Mouse (Mus musculus) embryo, embryonic 10.5 days (tissue): Measurements from ENCODE around the gene Tmem269.

Source experiments
- DNase-seq: peaks from one replicate; pipeline ENCODE4 v3.0.0-alpha.2; 2015; ENCODE audit warnings: low spot score

The Tmem269 gene

DNA sequence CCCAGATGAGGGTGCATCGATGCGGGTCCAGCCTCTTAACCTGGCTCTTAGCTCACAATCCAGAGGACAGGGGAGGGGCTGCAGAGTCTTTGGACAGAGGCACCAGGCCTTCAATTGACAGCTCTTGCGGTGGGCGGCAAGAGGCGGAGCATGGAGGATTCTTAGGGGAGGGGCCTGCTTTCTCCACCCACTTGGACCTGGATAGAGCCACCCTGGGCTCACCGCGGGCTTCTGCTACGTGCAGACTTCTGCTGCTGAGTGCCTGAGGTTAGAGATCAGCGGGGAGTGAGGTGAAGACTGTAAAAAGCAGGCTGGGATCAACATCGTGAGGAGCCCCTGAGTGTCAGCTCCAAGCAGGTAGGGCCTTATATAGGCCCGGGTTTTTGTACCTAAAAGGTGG lies at the start of gene Tmem269:
Gene Tmem269, minus strand, starts transcription at position 49 of the 400 bp plus-strand sequence.
- DNase-seq, result peak; percentile 44

DNA sequence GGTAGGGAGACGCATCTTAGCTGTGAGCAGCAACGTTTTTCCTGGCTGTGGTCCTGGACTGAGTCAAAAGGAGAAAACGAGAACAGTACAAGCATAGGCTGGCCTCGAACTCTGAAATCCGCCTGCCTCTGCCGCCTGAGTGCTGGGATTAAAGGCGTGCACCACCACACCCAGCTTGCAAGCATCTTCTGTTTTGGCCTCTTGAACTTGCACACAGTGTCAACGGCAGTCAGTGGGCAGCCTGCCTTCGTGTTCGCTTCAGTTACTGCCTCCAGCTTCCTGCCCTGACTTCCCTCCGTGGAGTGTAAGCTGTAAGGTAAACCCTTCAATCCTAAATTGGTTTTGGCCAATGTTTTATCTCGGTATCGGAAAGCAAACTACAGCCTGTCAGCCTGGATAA lies 48.6 kb upstream of the Tmem269 start:
- no peak for DNase-seq

DNA sequence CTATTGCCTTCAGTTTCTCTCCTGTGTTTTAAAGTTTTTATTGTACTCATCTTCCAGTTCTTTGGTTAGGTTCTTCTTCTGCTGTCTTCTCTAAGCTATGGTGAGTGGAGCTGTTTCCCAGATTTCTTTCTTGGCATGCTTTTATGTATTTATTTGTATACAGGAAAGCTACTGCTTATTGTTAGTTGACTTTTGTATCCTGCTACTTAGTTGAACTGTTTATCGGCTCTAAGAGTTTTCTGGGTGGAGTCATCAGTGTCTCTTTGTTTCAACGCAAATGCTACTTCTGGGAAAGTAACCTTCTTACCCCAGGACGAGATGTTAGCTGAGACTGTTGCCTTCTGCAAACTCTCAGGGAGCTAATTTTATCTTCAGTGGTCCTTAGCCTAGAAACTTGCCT lies 45.4 kb upstream of the Tmem269 start:
- no peak for DNase-seq

DNA sequence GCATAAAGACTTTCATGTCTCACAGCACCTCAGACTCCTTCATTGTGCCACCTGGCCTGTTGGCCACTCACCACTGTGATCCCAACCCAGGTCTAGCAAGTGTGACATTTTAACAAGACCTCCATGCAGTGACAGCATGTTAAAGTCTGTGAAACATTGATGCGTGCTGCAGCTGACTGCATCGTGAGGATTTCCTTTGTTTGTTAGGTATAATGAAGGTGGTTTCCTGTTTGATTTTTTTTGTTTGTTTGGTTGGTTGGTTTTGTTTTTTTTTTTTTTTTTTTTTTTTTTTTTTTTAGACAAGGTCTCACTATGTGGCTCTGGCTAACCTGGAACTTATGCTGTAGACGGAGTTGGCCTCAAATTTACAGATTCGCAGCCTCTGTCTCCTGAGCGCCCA lies 44.5 kb upstream of the Tmem269 start:
- DNase-seq, result no peak

DNA sequence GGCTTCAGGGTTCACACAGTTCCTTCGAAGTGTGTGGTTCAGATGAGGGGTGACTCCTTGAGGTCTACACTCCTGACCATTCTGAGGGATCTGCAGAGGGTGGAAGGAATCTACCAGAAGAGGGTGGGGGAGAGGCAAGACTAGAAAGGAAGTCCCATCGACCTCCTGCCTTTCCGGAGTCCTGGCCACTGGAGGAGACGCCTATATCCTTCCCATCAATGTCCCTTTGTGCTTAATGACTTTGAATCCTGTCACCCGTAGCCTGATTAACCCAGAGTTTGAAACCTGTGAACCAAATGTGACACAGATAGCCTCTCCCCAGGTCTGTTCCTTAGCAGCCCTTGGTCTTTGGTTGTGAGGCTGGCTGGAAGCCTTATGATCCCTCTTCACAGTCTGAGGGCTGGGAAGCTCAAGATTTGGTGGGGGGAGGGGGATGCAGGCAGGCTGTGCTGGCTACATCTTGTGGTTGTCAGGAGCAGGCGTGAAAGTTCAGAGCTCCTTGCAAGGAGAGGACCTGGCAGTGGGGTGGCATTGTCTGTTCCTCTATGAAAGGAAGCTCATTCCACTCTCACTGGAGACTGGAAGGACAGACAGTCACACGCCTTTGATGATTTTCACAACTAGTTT lies 43.2 kb upstream of the Tmem269 start:
- no peak for DNase-seq

DNA sequence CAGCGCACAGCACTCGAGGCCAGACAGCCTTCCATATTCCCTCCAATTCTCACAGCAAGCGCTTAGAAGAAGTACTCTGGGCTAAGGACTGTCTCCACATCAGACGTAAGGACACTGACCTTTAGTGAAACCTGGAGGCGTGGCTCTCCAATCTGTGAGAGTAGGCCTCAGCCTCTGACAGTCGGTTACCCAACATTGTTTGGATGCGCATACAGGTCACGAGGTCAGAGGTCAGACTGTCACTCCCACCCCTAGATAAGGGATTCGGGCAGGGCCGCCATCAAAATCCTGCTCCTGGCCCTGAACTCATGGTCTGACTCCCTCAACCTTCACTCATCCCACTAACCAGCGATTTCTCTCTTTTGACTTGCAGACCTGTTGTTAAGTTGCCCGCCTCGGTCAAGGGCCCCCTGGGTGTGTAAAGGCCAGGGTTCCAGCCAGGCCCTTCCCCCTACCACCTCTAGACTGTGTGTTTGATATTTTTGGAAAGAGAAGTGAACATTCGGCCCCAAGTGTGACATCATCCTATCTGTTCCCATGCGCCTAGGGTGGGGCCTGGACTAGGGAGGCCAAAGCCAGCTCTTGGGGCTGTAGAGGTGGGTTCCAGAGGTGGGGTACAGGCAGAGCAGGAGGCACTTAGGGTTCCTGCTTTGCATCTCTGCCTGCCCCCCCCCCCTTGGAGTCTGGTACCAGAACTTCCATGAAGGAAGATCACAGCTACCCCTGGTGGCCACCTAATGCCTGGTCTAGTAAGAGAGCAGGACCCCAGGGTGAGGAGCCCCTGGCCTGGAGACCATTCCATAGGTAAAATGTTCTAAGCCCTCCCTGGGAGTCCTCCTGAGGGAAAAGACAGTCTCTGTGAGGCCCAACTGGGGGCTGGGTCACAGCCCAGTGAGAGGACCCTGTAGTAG lies 41.6 kb upstream of the Tmem269 start:
- DNase-seq, result no peak

DNA sequence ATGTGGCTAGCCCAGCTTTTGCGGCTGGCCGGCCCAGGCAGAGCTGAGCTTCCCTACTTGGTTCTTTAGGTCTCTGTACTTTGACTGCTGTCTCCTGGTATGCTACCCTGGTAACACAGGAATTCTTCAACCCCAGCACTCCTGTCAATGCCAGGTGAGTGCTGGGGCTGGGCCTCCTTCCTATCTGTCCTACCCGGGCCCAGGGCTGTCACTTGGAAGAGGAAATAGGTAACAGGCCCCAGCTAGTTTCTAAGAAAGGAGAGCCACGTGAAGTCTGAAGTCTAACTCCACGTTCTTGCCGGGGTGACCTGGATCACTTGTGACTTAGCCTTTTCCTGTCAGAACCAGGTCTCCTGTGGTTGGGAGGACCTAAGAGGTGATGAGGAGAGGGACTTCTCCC lies 39.1 kb upstream of the Tmem269 start:
- no peak for DNase-seq

DNA sequence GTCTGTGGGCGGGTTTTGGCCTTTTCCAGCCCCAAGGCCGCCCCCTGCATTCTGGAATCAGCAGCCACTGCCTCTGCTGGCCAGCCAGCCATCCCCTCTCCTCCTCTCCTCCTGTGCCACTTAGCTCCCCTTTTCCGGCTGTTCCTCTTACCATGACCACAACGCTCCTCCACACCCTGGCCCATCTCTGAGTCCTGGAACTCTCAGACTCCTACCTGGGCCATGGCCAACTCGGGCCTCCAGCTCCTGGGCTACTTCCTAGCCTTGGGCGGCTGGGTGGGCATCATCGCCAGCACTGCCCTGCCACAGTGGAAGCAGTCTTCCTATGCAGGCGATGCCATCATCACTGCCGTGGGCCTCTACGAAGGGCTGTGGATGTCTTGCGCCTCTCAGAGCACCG lies 37.3 kb upstream of the Tmem269 start, which contains the start of gene Cldn19:
Gene Cldn19, plus strand, starts transcription at position 64 of the 400 bp plus-strand sequence.
- DNase-seq, result no peak

DNA sequence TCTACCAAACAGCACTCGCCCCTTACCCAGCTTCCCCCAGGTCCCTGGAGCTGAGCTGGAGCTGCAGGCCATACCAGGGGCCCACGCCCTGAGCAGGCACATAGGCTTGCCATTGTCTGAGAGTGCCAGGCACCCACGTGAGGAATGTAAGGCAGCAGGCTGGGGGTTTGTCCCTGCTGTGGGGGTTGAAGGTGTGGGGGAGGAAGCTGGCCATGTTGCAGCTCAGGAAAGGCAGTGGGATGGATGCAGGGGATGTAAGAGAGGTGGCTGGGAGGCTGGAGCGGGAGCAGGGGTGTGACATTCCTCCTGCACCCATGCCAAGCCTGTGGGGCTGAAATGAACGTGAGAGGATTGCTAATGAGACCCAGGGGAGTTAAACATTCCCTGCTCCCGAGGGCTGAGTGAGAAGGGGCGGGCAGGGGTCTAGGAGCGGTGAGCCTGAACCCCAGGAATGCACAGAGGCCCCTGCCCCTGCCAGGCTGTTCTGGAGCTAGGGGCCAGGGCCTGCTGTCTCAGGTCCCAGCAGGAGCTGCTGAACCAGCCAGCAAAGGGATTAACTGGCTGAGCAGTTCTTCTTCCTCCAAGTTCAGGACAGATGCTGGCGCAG lies 36.1 kb upstream of the Tmem269 start:
- no peak for DNase-seq

DNA sequence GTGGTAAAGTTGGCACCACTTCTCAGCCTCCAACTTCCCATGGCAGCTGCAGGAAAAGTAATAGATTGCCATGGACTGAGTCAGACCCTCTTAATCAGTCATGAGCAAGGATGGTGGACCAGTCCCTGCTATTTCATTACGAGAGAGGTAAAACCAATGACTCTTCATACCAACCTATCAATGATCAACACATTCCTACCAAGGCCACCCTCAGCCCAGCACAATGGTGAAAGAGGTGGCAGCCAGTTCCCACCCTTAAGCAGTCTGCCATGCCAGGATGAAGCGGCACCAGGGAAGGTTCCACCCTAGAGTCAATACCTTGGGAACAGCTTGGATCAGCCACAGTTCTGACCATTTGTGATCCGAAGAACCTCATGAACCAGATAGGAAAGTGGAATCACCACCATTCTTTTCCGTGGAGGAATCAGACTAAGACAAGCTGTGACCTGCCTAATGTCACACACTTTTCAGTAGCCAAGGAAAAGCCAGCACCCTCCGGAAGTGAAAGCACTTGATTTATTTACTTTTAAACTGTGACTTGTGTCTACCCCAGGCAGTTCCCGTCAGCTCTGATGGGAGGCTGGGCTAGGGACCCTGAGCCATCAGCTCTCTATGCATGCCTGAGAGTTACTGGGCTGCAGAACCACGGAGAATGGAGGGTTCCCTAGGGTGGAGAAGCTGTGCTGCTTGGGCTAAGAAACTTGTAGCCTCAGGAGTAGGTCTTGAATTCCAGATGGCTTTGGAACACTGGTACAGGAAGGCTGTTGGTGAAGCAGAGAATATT lies 34.2 kb upstream of the Tmem269 start:
- DNase-seq, result no peak

DNA sequence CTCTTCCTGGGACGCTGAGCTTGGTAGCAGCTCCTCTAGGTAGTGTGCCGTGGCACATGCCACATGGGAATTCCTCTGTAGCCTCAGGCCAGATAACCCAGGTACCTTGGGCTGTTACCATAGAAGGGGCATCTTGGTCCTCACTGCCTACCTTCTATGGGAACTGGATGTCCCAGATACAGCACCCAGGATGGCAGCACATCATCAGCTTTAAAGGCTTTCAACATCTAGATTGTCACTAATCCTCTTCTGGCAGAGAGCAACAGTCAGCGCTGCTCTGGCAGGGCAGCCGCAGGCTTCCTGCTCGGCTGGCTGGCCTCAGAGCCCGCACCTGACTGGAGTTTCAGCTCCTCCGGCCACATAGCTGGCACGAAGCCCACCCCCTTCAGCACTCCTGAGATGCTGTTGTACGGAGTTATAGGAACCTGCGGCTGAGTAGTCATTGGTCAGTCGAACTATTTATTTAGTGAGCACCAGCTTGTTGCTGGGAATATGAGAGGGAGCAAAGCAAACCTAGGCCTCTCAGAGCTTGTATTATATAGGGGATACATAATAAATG lies 30.5 kb upstream of the Tmem269 start:
- no peak for DNase-seq

DNA sequence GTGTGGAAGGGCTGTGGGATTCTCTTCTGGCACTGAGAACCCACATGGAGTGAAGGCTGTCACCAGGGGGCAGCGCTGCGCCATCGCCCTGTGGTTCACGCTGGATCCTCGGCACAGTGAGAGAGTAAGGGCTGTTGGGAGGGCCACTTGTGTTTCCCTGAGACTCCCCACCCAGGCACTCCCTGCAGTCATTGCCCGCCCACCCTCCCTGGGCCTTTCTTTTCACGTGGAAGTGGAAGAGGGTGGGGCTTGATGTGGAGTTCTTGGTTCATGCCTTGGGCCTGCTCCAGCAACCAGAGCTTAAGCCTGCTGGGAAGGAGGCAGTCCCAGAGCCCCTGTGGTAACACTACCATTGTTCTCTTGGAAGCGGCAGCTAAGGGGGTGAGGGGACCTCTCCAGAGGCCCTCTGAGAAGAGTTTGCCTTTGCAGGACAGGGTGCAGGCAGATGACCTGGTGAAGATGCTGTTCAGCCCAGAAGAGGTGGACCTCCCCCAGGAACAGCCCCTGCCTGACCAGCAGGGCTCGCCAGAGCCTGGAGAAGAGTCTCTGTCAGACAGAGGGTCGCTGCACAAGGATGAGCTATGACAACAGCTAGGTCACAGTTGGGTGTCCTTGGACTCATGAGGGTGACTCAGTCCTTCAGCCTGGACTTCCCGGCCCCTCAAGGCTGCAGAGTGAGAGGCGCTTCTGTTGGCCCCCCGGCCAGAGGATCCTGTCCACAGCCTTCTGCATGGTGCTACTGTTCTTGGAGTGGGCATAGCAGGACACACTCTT lies 29.6 kb upstream of the Tmem269 start:
- peak; percentile 77 for DNase-seq

DNA sequence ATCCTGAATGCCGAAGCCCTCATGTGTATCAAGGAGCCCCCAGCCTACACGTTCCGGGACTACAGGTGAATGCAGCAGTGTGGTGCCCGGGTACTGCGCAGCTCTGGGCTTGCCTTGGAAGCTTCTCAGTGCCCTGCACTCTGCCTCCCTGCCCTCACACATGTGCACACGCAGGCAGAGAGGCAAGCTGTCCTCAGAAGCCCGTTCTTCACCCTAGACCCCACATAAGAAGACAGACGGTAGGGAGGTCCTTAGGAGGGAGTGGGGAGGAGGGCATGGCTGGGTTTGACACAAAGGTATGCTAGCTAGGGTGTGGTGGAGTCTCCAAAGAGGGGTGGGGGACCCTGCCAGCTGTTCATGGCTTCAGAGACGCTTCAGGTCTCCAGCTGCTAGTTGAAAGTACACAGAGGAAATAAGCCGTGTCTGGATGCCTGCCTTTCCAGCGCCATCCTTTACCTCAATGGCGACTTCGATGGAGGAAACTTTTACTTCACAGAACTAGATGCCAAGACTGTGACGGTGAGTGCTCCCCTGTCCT lies 28.7 kb upstream of the Tmem269 start:
- DNase-seq, result no peak

DNA sequence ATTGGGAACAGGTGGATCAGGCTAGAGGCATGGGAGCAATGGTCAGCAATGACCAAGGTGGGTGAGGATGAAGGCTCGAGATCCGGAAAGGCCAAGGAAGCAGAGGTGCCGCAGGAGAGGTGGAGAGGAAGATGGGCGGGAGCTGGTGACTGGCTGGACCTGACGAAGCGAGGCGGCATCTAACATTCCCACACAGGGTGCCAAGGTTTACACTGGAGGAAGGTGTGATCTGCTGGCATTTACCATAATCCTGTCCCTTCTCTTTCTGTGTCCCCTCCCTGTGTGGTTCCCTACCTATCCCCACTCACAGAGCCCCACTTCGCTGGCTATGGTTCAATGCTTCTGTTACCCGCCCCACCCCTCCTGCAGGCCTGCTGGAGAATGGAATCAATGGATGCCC lies 27.9 kb upstream of the Tmem269 start:
- DNase-seq, result no peak

DNA sequence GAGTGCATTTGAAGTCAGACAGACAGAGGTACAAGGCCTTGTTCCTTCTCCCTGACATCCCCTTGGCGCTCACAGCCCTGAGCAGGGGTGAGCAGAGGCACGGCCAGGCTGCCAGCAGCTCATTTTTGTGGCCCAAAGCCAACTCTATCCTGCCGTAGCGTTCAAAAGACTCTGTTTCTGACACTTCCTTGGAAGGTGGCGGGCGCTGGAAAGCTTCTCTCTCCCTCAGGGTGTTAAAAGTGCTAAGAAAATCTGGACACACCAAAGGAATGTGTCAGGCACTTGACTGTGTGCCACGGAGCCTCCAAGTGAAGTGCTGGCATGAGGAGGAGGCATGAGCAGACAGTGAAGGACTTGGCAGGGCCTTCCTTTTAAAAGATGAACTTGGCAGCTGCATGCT lies 27.5 kb upstream of the Tmem269 start:
- no peak for DNase-seq

DNA sequence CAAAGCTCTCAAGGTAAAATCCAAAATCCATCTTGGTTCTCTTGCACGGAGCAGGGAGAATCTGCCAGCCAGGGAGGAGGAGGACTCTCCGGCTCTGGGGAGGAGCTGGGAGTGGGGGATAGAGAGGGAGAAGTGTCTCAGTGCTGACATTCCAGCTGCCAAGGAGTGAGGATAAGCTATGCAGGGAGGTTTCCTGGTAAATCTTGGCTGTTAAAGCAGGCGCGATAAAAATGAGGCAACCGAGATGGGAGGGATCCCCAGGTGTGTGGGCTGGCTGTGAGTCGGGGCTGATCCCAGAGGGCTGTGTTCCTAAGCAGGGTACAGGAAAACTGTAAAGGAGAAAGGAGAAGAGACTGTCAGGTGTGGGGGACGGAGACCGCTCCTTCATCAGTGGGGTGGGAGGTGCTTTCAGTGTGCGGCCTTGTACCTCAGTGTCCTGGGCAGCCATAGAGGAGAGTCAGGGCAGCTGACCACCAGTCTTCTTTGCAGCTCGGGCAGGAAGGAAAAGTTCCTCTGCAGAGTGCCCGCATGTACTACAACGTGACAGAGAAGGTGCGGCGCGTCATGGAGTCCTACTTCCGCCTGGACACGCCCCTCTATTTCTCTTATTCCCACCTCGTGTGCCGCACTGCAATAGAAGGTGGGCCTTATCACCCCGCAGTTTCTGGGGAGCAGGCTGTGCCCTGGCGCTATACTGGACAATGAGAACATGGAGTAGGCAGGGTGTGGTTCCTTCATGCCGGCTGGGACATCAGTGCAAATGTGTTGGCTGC lies 26.6 kb upstream of the Tmem269 start:
- DNase-seq, result no peak

DNA sequence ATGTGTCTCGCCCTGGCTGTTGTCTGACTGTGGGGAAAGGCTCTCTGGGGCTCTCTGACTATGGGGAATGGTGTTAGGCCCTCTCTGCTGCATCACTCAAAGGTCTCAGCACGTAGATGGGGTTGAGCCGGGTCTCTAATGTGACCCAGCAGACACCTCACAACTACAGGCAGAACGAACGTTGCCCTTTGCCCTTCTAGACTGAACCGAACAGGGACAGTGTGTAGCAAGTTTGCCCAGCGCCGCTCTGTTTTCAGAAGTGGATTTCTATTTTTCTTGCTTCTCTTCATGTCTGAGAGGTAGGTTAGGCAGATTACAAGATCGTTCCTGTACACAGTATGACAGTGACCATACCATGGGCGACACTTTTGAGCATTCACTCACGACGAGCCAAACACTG lies 24.6 kb upstream of the Tmem269 start:
- no peak for DNase-seq

DNA sequence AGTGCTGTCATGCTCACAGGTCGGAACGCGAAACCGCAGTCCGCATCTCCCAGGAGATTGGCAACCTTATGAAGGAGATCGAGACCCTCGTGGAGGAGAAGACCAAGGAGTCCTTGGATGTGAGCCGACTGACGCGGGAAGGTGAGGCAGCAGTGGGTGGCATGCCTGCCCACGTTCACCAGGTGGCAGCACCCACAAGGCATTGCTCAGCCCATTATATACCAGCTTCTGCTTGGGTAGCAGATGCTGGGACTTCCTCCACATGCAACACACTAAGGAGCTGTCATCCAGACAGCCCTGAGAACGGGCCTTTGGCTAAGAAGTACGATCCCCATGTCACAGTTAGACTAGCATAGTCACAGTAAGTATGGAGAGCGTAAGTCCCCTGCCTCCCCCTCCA lies 23.6 kb upstream of the Tmem269 start:
- no peak for DNase-seq

DNA sequence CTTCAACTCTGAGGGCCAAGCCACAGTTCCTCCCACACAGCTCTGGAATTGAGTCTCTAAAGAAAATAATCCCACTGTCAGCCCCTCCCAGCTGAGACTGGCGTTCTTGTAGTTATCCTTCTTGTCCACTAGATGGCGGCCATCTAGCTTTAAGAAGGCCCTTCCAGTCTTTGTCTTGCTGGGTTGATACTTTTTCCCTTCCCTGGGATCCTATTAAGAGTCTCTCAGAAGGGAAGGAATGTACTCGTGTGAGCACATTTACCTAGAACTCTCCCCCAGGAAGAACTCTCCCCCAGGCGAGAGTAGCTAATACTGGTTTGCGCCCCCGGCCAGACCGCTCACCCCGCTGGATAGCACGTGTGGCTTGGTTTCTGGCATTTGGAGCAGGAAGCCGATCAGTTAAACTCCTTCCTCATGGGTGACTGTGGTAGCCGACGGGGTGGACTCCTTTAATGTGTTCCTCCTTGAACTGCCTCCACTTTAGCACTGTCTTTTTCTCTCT lies 21.2 kb upstream of the Tmem269 start:
- DNase-seq, result peak; percentile 93

DNA sequence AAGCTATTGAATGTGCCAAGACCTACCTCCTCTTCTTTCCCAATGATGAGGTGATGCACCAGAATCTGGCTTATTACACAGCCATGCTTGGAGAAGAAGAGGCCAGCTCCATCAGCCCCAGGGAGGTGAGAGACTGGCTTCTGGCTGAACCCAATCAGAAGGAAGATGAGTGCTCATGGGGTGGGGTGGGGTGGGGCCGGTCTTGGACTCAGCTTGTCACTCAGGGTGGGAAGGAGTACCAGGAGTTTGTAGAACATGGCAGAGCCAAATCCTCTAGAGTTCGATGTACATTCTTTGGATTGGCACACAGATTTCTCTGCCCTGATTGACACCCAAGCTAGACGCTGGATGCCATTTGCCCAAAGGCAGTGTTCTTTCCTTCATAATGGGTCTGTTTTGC lies 20.6 kb upstream of the Tmem269 start:
- DNase-seq, result no peak
